Mouse (Mus musculus) ES-E14 (cell line): Measurements from ENCODE around the gene Dpp3.

Experiments
- MAFK ChIP-seq: IDR thresholded peaks from 2 replicates; pipeline ENCODE4 v1.6.1; 2014; ENCODE audit warnings: mild to moderate bottlenecking, low read depth, low read length, inconsistent platforms; ENCODE audit not compliant: insufficient read depth
- ZC3H11A ChIP-seq: IDR thresholded peaks from 2 replicates; pipeline ENCODE4 v1.6.1; 2012; ENCODE audit warnings: low read depth, mild to moderate bottlenecking, inconsistent platforms, low read length, borderline replicate concordance
- ZNF384 ChIP-seq: IDR thresholded peaks from 2 replicates; pipeline ENCODE4 v1.6.1; 2012; ENCODE audit warnings: low read depth, low read length, inconsistent platforms

DNA sequence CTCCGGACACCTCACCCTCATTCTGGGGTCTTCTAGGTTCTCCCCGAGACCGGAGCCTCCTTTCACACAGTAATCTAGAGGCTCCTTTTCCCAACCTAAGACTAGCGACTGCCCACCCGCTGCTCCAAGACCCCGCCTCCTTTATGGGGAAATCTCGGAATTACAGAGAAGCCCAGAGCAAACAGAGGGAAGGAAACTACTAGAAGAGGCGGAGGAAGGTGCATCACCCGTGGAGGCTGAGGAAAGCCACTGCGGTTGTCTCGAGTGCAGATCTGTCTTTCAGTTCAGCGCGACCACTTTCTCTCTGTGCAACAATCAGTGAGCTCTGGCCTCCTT, 15.1 kb upstream of the Dpp3 start:
- no peak for TF ChIP-seq ZC3H11A
- no peak for TF ChIP-seq ZNF384
- no peak for TF ChIP-seq MAFK
